Mouse (Mus musculus): Measurements from ENCODE around the gene F13b. TPM values are rescaled to one million over a fixed set of nuclear protein-coding genes. Genes with fewer than 3 reads are reported as not detected.

F13b gene
- 0.20 TPM in 1 of 2 replicates, not detected in the other for polyA plus RNA-seq (2012; rRNA removed; ENCODE audit: low replicate concordance)

GRCm38 (mm10) chr1:139501258-139501752, at the start of gene F13b:
TSS of gene F13b (plus strand) at chr1:139501702.

GRCm38 (mm10) chr1:139454340-139455225, 46.9 kb upstream of the F13b start, which contains the start of gene Aspm:
TSS of gene Aspm (plus strand) at chr1:139454772.

GRCm38 (mm10) chr1:139560024-139560423, 58.5 kb downstream of the F13b start, which contains the start of gene Cfhr1:
TSS of gene Cfhr1 (minus strand) at chr1:139560272.

Other genes with a start within 250 kb of the F13b start
- gene Crb1, start 124.6 kb upstream of the F13b start, polyA plus RNA-seq (2012; rRNA removed; ENCODE audit: low replicate concordance) = not detected in 2 replicates
- gene Zbtb41, start 79.4 kb upstream of the F13b start, polyA plus RNA-seq (2012; rRNA removed; ENCODE audit: low replicate concordance) = 1.9 and 5.9 TPM in 2 replicates
- 0.18 and 0.22 TPM in 2 replicates for gene Aspm, start 46.9 kb upstream of the F13b start, polyA plus RNA-seq (2012; rRNA removed; ENCODE audit: low replicate concordance)
- gene Cfhr1, start 58.6 kb downstream of the F13b start, polyA plus RNA-seq (2012; rRNA removed; ENCODE audit: low replicate concordance) = 0.11 TPM in 1 of 2 replicates, not detected in the other